Mouse (Mus musculus): Measurements from ENCODE around the gene Rgs7. TPM values are rescaled to one million over a fixed set of nuclear protein-coding genes. Genes with fewer than 3 reads are reported as not detected.

Gene Rgs7
- total RNA-seq, 1 experiment from 2014 or later, result not detected

GRCm38 (mm10) chr1:175025781-175026309 is 466.5 kb downstream of the Rgs7 start:
- no peak for ATAC-seq (replicated peaks in 1 of 2; ENCODE audit: insufficient read depth in 1 of 2, low FRiP score in 2 of 2, low TSS enrichment in 1 of 2, low read depth in 1 of 2, poor library complexity in 2 of 2, severe bottlenecking in 2 of 2)

GRCm38 (mm10) chr1:175024136-175024535 is 468.2 kb downstream of the Rgs7 start:
- ATAC-seq (replicated peaks in 1 of 2; ENCODE audit: insufficient read depth in 1 of 2, low FRiP score in 2 of 2, low TSS enrichment in 1 of 2, low read depth in 1 of 2, poor library complexity in 2 of 2, severe bottlenecking in 2 of 2), result no peak

Other genes starting within 250 kb of the Rgs7 start
- 2.3 and 4.4 TPM in 2 replicates for gene Kmo, start 127.9 kb upstream of the Rgs7 start, total RNA-seq (2017)
- 56.8 and 71.8 TPM in 2 replicates for gene Fh1, start 133.1 kb upstream of the Rgs7 start, total RNA-seq (2017)
- 0.19 and 0.60 TPM in 2 replicates for gene Opn3, start 200.3 kb upstream of the Rgs7 start, total RNA-seq (2017)
- 10.2 and 11.0 TPM in 2 replicates for gene Chml, start 200.4 kb upstream of the Rgs7 start, total RNA-seq (2017)
- not detected in 2 replicates for gene Wdr64, start 206.1 kb upstream of the Rgs7 start, total RNA-seq (2017)

Data from hematopoietic stem cell, adult 5-6 weeks (primary cell).